Mouse (Mus musculus): Measurements from ENCODE around the gene Samd1. TPM values are rescaled to one million over a fixed set of nuclear protein-coding genes. Genes with fewer than 3 reads are reported as not detected.

Samd1 gene
- polyA plus RNA-seq, 1 experiment from 2014 or later: 5.4 TPM

- Histone ChIP-seq H3K27me3 (ENCODE audit: control insufficient read depth, insufficient read depth, low read depth, low read length) (peaks cover 22% of the 10 kb centered on the region), H3K4me2 (ENCODE audit: low read length) (peak overlapping the region; percentile 94), H3K9me3 (replicated peaks; ENCODE audit: control insufficient read depth, low read length, poor library complexity, severe bottlenecking) (no peaks in the 10 kb centered on the region), H3K4me3 (ENCODE audit: low read depth, low read length) (peak overlapping the region; percentile 58), H3K4me1 (ENCODE audit: control insufficient read depth, insufficient read depth, low read length) (peaks cover 22% of the 10 kb centered on the region), H3K27ac (ENCODE audit: low read length) (no peak overlapping the region), H3K9ac (ENCODE audit: low read depth, low read length) (peak overlapping the region; percentile 40; the same call in 1 of the 2 replicates), H3K36me3 (ENCODE audit: control insufficient read depth, insufficient read depth, low read length) (no peaks in the 10 kb centered on the region)
- no peak for ATAC-seq
- WGBS: 2% methylated on average over 35 of the region's 35 CpGs
Observed at GRCm38 (mm10) chr8:84012499-84013165, 15.2 kb downstream of the Samd1 start.

- WGBS: 94% methylated on average over 5 of the region's 5 CpGs
- peaks cover 21% of the 10 kb centered on the region for H3K27me3 ChIP-seq (ENCODE audit: control insufficient read depth, insufficient read depth, low read depth, low read length)
- H3K27ac ChIP-seq (ENCODE audit: low read length): no peak overlapping the region
- ATAC-seq: no peak
- H3K4me1 ChIP-seq (ENCODE audit: control insufficient read depth, insufficient read depth, low read length): peaks cover 16% of the 10 kb centered on the region
- no peaks in the 10 kb centered on the region for H3K9me3 ChIP-seq (replicated peaks; ENCODE audit: control insufficient read depth, low read length, poor library complexity, severe bottlenecking)
- no peaks in the 10 kb centered on the region for H3K36me3 ChIP-seq (ENCODE audit: control insufficient read depth, insufficient read depth, low read length)
- H3K9ac ChIP-seq (ENCODE audit: low read depth, low read length): no peak overlapping the region
- no peak overlapping the region for H3K4me2 ChIP-seq (ENCODE audit: low read length)
- no peak overlapping the region for H3K4me3 ChIP-seq (ENCODE audit: low read depth, low read length)
Observed at GRCm38 (mm10) chr8:84015833-84016232, 18.4 kb downstream of the Samd1 start.

GRCm38 (mm10) chr8:84019738-84020137 is 22.3 kb downstream of the Samd1 start:
- H3K9ac ChIP-seq (ENCODE audit: low read depth, low read length): no peak overlapping the region
- no peak overlapping the region for H3K4me2 ChIP-seq (ENCODE audit: low read length)
- H3K4me1 ChIP-seq (ENCODE audit: control insufficient read depth, insufficient read depth, low read length): no peaks in the 10 kb centered on the region; the same call in 1 of the 2 replicates
- 86% methylated on average over 9 of the region's 9 CpGs for WGBS
- H3K27ac ChIP-seq (ENCODE audit: low read length): no peak overlapping the region
- H3K27me3 ChIP-seq (ENCODE audit: control insufficient read depth, insufficient read depth, low read depth, low read length): peaks cover 12% of the 10 kb centered on the region
- no peak for ATAC-seq
- no peaks in the 10 kb centered on the region for H3K36me3 ChIP-seq (ENCODE audit: control insufficient read depth, insufficient read depth, low read length)
- no peaks in the 10 kb centered on the region for H3K9me3 ChIP-seq (replicated peaks; ENCODE audit: control insufficient read depth, low read length, poor library complexity, severe bottlenecking)
- no peak overlapping the region for H3K4me3 ChIP-seq (ENCODE audit: low read depth, low read length)

GRCm38 (mm10) chr8:84021096-84021495 is 23.6 kb downstream of the Samd1 start, which contains the start of gene Palm3:
Gene Palm3 (plus strand): TSS chr8:84021471.
- no peak within 1 kb of the TSS for H3K27ac ChIP-seq (ENCODE audit: low read length)
- peaks cover 5% of the 10 kb centered on the region; the same call in 1 of the 2 replicates for H3K4me1 ChIP-seq (ENCODE audit: control insufficient read depth, insufficient read depth, low read length)
- no peak within 1 kb of the TSS for H3K4me3 ChIP-seq (ENCODE audit: low read depth, low read length)
- 9% methylated on average over 18 of the region's 18 CpGs for WGBS
- ATAC-seq: no peak
- no peak within 1 kb of the TSS for H3K4me2 ChIP-seq (ENCODE audit: low read length)
- H3K27me3 ChIP-seq (ENCODE audit: control insufficient read depth, insufficient read depth, low read depth, low read length): peaks cover 12% of the 10 kb centered on the region
- no peaks in the 10 kb centered on the region for H3K9me3 ChIP-seq (replicated peaks; ENCODE audit: control insufficient read depth, low read length, poor library complexity, severe bottlenecking)
- H3K36me3 ChIP-seq (ENCODE audit: control insufficient read depth, insufficient read depth, low read length): no peaks in the 10 kb centered on the region
- H3K9ac ChIP-seq (ENCODE audit: low read depth, low read length): no peak within 1 kb of the TSS

DNA sequence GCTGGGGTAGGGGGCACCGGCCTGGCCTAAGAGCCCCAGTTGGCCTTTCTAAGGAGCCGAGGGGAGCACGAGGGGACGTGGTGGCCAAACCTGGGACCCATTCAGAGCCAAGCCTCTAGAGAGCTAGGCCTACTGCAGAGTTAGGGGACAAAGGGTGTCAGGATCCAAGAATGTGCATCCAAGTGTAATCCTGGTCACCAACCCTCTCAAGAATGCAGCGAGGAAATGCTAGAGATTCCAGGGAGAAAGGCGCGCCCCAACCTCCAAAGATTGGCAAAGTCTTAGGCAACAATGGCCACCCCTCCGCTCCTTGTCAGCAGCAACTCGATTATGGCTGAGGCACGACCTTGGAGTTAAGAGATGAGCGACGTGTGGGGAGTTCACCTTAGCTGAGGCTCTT is 24.1 kb downstream of the Samd1 start:
- Histone ChIP-seq H3K4me2 (ENCODE audit: low read length) (no peak overlapping the region), H3K36me3 (ENCODE audit: control insufficient read depth, insufficient read depth, low read length) (no peaks in the 10 kb centered on the region), H3K27ac (ENCODE audit: low read length) (no peak overlapping the region), H3K4me3 (ENCODE audit: low read depth, low read length) (no peak overlapping the region), H3K9me3 (replicated peaks; ENCODE audit: control insufficient read depth, low read length, poor library complexity, severe bottlenecking) (no peaks in the 10 kb centered on the region), H3K27me3 (ENCODE audit: control insufficient read depth, insufficient read depth, low read depth, low read length) (peaks cover 13% of the 10 kb centered on the region), H3K4me1 (ENCODE audit: control insufficient read depth, insufficient read depth, low read length) (peaks cover 5% of the 10 kb centered on the region; the same call in 1 of the 2 replicates), H3K9ac (ENCODE audit: low read depth, low read length) (no peak overlapping the region)
- ATAC-seq: no peak
- 37% methylated on average over 12 of the region's 12 CpGs for WGBS

DNA sequence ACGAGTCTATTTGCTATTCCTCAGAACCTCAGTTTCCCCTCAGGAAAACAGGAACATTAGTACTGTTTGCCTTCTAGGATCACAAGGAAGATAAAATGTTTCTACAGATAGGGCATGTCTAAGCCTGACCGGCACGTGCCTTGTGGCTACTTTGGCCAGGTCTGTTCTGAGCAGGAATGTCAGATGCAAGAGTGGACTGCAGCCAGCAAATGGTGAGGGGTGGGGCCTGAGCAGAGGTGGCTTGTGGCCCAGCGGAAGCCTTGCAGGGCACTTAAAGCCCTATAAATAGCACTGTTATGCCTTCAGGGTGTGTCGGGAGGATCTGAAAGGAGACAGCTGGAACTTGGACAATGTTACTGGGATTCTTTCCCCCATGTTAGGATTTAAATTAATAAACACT is 25.6 kb downstream of the Samd1 start:
- peaks cover 21% of the 10 kb centered on the region for H3K27me3 ChIP-seq (ENCODE audit: control insufficient read depth, insufficient read depth, low read depth, low read length)
- no peak overlapping the region for H3K27ac ChIP-seq (ENCODE audit: low read length)
- no peak overlapping the region for H3K4me2 ChIP-seq (ENCODE audit: low read length)
- H3K9ac ChIP-seq (ENCODE audit: low read depth, low read length): no peak overlapping the region
- H3K4me3 ChIP-seq (ENCODE audit: low read depth, low read length): no peak overlapping the region
- 57% methylated on average over 5 of the region's 5 CpGs for WGBS
- peaks cover 5% of the 10 kb centered on the region; the same call in 1 of the 2 replicates for H3K4me1 ChIP-seq (ENCODE audit: control insufficient read depth, insufficient read depth, low read length)
- no peaks in the 10 kb centered on the region for H3K9me3 ChIP-seq (replicated peaks; ENCODE audit: control insufficient read depth, low read length, poor library complexity, severe bottlenecking)
- no peaks in the 10 kb centered on the region for H3K36me3 ChIP-seq (ENCODE audit: control insufficient read depth, insufficient read depth, low read length)
- ATAC-seq: no peak

GRCm38 (mm10) chr8:84023631-84024030 is 26.2 kb downstream of the Samd1 start:
- 63% methylated on average over 1 of the region's 1 CpGs for WGBS
- Histone ChIP-seq H3K9ac (ENCODE audit: low read depth, low read length) (no peak overlapping the region), H3K27me3 (ENCODE audit: control insufficient read depth, insufficient read depth, low read depth, low read length) (peaks cover 26% of the 10 kb centered on the region), H3K27ac (ENCODE audit: low read length) (no peak overlapping the region), H3K4me3 (ENCODE audit: low read depth, low read length) (no peak overlapping the region), H3K9me3 (replicated peaks; ENCODE audit: control insufficient read depth, low read length, poor library complexity, severe bottlenecking) (no peaks in the 10 kb centered on the region), H3K4me1 (ENCODE audit: control insufficient read depth, insufficient read depth, low read length) (peaks cover 5% of the 10 kb centered on the region; the same call in 1 of the 2 replicates), H3K4me2 (ENCODE audit: low read length) (no peak overlapping the region), H3K36me3 (ENCODE audit: control insufficient read depth, insufficient read depth, low read length) (no peaks in the 10 kb centered on the region)
- no peak for ATAC-seq

DNA sequence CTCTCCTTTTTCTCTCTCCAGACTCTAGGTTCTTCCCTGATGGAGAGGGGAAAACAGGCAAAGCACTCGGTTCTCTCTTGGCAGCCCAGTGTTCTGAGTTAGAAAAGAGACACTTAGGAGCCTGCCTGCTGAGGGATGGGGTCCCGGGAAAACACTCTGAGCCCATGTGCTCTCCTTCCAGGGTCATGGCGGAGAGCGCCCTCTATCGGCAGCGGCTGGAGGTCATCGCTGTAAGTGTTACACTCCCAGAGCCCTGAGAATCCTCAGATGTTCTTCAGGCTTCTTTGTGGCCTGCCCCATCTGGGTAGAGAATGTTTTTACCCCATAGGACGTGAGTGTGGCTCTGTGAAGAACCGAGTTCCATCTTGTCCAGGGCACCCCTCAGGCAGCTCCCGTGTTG is 26.7 kb downstream of the Samd1 start:
- Histone ChIP-seq H3K36me3 (ENCODE audit: control insufficient read depth, insufficient read depth, low read length) (no peaks in the 10 kb centered on the region), H3K27ac (ENCODE audit: low read length) (no peak overlapping the region), H3K4me2 (ENCODE audit: low read length) (no peak overlapping the region), H3K4me1 (ENCODE audit: control insufficient read depth, insufficient read depth, low read length) (peaks cover 5% of the 10 kb centered on the region; the same call in 1 of the 2 replicates), H3K9me3 (replicated peaks; ENCODE audit: control insufficient read depth, low read length, poor library complexity, severe bottlenecking) (no peaks in the 10 kb centered on the region), H3K4me3 (ENCODE audit: low read depth, low read length) (no peak overlapping the region), H3K27me3 (ENCODE audit: control insufficient read depth, insufficient read depth, low read depth, low read length) (peaks cover 27% of the 10 kb centered on the region), H3K9ac (ENCODE audit: low read depth, low read length) (no peak overlapping the region)
- no peak for ATAC-seq
- WGBS: 14% methylated on average over 10 of the region's 10 CpGs

DNA sequence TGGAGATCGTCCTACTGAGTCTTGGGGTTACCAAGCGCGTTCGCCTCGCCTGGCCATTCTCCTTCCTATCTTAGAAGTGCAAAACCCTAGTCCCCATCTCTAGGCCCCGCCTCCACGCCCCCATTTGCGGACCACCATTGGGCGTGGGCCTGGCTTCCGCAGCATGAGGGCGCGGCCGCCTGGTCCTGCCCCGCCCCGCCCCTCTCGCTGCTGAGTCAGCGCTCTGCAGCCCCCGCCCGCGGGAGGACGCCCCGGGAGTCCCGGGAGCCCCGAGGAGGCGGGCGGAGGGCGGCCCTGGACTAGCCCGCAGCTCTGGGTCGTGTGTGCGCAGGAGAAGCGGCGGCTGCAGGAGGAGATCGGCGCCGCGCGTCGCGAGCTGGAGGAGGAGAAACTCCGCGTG is 28.4 kb downstream of the Samd1 start:
- no peak overlapping the region for H3K27ac ChIP-seq (ENCODE audit: low read length)
- H3K36me3 ChIP-seq (ENCODE audit: control insufficient read depth, insufficient read depth, low read length): no peaks in the 10 kb centered on the region
- under 1% methylated on average over 41 of the region's 41 CpGs for WGBS
- H3K4me1 ChIP-seq (ENCODE audit: control insufficient read depth, insufficient read depth, low read length): peaks cover 5% of the 10 kb centered on the region; the same call in 1 of the 2 replicates
- peak; percentile 70 for ATAC-seq
- no peaks in the 10 kb centered on the region for H3K9me3 ChIP-seq (replicated peaks; ENCODE audit: control insufficient read depth, low read length, poor library complexity, severe bottlenecking)
- H3K4me2 ChIP-seq (ENCODE audit: low read length): peak overlapping the region; percentile 97
- peaks cover 21% of the 10 kb centered on the region for H3K27me3 ChIP-seq (ENCODE audit: control insufficient read depth, insufficient read depth, low read depth, low read length)
- H3K4me3 ChIP-seq (ENCODE audit: low read depth, low read length): peak overlapping the region; percentile 57
- H3K9ac ChIP-seq (ENCODE audit: low read depth, low read length): peak overlapping the region; percentile 77

Data from midbrain, embryonic 16.5 days (tissue).